Mouse (Mus musculus) spleen, postnatal 14 days (tissue): ENCODE measurements at regions not wholly inside any gene's neighbourhood (a gene's known extent, or its start where the extent isn't known, plus 50 kb on each side); places are given as distances from the start of the nearest gene placed in this dataset.

ENCODE experiments used
- DNase-seq, 2 experiments: peaks; one replicate each; pipeline ENCODE4 v3.0.0; 2021 to 2022; ENCODE audit warnings: low spot score in 2 of 2

DNA sequence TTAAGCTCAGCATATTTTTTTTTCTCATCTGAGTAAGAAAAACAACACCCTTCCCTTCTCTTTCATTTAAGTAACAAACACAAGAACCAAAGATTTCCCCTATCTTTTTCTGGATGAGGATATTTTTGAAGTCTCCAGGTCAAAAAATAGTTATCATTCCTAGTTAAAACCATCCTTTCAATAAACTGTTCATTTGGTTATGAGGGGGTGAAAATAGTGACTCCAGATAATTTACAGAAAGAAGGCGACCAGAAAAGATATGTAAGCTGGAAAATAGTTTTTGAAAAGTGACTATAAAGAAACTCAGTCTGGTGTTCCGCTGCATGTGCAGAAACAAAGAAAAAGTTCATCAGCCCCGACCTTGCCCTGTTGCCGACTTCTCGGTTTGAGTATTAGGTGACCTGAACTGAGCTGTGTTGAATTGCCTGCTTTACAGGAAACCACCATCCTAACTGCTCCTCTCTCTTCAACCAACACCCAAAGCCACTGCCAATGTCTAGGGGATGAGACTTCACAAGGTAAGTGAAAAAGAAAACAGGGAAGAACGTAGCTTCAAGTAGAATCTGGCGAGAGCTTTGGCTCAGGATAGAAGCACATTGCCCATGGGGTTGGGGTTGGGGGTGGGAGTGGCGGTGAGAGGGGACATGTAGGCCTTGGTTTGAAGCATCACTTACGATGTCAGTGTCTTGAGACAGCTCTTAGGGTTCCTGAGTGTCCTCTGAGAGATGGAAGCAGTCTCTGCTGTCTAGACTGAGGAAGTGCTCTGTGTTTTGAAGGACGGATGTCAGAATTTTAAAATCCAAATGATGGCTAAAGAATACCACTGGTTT, 104.6 kb downstream of the Ube2e3 start:
- no peak for DNase-seq

DNA sequence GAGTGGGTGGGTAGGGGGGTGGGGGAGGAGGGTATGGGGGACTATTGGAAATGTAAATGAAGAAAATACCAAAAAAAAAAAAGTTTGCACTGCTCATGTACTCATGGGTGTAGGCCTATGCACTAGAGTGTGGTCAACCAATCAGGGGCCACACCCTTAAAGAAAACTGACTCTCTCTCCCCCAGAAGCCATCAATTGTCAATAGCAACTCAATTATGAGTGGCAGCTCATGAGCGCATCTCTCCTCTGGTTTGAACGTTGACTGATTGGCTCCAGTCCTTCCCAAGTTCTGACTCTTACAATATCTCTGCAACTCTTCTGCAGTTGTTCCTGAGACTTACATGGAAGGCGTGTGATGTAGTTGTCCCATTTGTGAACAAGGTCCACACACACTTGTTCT, 105.9 kb downstream of the Ube2e3 start:
- DNase-seq: no peak

DNA sequence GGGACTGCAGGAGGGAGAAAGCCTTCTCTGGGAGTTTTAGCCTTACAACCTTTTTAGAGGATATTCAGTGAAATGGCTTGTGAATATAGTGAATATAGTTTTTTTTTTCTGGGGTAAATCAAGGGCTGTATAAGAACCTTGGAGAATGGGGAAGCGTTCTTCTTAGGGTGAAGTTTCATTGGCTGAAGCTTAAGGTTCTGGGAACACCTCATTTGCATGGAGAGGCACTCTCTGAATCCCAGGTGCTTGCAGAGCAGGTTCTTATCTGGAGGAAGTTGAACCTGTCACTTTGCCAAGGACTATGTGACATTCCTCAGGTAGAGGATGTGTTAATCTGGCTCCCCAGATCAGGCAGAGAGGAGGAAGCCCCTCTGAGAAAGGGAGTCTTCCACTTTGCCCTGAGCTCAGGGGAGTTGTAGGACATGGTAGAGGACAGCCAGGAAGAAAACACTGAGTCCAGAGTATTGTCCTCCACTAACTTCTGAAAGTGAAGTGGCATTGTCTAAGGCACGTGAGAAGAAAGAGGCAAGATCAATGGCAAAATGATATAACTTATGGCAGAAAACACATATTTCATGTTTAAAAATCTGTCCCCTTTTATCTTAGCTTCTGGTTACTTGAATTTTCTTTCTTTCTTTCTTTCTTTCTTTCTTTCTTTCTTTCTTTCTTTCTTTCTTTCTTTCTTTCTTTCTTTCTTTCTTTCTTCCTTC, 106.9 kb downstream of the Ube2e3 start:
- DNase-seq: no peak

DNA sequence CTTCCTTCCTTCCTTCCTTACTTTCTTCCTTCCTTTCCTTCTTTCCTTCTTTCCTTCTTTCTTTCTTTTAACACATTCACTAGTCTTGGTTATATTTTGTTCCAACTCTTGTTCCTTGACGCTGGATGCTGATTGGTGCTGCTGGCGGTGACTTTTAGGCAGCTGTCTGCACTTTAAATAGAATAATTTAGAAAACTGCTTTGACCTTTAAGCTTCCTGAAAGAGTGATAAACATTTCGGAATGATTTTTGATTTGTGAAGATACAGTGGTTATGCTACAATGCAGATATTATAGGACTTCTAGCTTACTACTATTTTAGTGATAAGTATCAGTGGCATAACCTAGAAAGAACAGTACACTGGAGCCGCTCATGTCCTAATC, 107.5 kb downstream of the Ube2e3 start:
- DNase-seq: no peak

DNA sequence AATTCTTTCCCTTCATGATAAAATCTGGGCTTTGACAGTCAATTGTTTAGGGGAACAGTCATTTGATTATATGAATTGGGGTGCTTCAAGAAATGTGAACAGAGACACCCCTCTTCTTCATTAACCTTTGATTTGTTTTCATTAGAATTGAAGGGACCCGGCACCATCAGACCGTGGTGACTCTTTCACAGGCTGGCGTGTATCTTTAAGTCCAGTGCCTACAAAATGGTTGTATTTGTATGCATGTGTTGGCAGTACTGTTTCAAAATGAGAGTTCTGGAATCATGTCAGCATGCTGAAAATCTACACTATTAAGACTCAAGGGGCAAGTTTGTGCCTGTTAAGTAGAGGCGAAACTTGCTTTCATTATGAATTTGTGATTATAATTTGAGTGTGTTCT, 108.2 kb downstream of the Ube2e3 start:
- no peak for DNase-seq

DNA sequence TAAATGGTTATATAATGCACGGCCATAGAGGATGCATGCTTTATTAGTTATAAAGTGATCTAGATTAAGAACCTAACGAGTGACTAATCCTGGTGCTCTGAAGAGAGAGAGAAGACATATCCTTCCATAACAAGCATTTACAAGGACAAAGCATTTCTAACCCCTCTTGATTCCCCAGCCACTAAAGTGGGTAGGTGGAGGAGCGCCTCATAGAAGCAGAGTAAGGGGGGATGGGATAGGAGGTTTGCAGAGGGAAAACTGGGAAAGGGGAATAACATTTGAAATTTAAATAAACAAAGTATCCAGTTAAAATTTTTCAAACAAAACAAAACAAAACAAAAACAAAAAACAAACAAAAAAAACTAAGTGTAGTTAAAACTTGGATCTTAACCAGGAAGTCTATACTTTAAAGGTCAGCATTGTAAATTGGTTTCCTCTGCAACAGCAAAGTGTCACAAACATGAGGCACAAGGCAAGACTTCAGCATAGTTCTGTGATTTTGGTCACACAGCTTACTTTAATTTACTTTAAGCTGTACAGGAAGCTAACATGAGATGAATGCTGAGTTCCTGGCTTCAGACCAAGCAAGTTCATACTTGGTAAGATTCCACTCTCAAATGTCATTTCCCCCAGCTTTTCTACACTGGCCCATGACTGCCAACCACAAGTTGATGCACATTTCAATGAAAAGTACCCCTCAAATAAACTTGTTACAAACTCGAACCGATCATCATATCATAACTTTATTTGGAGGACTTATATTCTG, 109.9 kb downstream of the Ube2e3 start:
- DNase-seq: no peak

DNA sequence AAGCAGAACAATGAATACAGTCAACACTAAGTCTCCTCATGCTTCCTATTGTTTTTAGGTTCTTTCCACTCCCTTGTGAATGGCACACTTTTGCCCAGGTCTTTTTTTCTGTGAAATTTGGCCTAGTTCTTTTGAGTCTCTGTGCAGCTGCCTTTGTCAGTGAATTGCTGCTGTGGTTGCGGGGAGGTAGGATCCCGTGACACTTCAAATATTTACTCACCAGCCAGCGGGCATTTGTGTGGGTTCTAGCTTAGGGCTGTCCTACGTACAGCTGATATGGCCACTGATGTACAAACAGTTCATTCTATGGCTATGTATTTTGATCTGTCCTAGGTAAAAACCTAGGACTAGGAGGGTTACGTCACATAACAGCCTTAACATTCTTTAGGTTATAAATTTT, 112.1 kb downstream of the Ube2e3 start:
- DNase-seq: no peak

DNA sequence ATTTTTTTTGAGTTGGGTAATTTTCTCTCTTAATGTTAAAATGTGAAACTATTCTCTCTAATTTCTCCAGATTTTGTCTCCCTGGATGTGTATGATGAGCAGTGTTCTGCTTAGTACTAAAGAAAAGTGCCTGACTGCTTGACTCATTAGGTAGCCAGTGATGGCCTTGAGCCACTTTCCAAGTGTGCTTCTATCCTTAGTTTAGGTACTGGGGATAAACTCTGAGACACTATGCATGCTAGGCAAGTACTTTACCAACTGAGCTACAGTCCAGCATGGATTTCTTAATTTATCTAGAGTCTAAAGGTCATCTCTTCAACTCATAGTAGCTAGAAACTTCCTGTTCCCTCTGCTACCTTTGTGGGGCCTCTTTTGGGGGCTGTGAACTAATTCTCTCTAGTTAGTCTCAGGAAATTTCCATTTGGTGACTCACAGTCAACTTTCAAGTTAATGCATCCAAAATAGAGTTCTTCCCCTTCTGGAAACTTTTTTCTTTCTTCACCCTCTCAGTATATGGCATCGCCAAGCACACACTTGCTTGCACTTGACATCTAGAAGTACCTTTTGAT, 112.8 kb downstream of the Ube2e3 start:
- DNase-seq: no peak

DNA sequence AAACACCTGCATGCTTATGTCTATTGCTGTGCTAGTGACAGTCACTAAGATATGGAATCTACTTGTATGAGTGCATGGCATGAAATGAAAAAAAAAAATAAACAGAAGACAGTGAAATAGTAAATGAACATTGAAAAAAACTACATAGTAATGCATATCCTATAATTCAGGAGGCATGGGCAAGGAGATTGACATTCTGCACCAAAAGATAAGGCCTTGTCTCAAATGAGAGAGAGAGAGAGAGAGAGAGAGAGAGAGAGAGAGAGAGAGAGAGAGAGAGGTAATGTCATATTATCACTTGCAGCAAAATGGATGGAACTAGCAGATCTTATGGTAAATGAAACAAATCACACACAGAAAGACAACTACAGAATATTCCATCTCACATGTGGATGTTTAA, 115.4 kb downstream of the Ube2e3 start:
- no peak for DNase-seq

DNA sequence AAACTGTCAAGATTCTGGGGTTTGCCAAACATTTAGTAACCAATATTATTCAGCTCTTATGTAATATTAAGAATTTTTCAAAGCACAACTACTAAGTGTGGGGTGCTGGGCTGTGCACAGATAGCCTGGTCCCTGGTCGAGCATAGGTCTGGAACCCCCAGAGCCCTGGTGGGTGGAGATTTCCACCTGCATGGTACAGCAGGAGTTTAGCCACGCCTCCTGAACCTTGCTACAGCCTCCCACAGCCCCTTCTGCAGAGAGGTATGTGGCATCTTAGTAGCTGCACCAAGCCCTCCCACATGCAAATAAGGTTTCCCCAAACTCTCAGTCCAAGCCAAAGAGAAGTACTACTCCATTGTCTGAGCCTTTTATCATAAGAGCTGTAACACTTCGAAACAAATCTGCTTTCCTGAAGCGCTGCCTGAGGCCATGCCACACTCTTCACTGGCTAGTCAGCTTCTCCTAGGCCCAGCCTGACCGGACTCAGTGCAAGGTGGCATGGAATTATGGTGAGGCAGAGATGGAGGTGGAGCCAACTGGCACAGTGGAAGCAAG, 116.1 kb downstream of the Ube2e3 start:
- DNase-seq: no peak

DNA sequence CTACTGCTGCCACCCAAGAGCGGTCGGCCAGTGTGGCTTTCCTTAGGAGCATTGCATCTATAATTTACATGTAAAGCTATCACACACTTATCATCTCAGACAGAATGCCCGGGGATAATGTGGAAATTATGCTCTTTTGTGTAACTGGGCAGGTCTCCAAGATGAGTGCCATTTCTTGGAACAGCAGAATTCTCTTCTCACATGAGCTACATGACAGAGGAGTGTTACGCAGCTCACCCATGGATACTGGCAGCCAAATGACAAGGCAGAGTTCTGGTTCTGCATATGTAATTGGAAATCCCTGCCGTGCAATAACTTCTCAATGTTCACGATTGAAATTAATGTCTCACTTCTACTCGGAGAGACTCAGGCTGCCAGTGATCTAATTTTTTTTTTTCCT, 119.1 kb downstream of the Ube2e3 start:
- no peak for DNase-seq

DNA sequence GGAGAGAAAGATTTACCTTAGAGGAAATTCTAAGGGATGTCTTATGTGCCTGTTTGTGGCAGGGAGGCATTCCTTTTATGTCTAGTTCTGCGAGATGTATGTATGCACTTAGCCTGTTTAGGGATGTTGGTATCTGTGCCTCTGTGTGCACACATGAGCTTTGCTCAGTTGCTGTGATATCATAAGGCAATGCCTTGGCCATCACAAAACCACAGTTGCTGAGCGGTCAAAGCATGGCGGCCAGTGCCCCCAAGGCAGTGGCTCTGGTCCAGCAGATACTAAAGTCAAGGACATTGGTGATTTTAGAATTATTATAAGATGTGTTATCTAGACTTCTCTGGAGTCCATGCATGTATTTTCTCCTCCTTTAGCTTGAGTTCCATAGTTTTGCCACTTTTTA, 119.5 kb downstream of the Ube2e3 start:
- no peak for DNase-seq

DNA sequence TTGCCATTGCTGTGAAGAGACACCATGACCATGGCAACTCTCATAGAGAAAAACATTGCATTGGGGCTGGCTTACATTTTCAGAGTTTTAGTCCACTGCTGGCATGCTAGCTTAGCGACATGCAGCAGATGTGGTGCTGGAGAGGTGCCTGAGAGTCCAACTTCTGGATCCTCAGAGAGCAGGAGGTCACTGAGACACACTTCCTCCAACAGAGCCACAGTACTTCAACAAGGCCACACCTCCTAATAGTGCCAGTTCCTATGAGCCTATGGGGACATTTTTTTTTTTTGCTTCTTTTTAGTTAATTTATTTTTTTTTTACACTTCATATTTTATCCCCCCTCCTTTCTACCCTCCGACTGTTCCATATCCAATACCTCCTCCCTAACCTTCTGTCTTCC, 120.3 kb downstream of the Ube2e3 start:
- no peak for DNase-seq

DNA sequence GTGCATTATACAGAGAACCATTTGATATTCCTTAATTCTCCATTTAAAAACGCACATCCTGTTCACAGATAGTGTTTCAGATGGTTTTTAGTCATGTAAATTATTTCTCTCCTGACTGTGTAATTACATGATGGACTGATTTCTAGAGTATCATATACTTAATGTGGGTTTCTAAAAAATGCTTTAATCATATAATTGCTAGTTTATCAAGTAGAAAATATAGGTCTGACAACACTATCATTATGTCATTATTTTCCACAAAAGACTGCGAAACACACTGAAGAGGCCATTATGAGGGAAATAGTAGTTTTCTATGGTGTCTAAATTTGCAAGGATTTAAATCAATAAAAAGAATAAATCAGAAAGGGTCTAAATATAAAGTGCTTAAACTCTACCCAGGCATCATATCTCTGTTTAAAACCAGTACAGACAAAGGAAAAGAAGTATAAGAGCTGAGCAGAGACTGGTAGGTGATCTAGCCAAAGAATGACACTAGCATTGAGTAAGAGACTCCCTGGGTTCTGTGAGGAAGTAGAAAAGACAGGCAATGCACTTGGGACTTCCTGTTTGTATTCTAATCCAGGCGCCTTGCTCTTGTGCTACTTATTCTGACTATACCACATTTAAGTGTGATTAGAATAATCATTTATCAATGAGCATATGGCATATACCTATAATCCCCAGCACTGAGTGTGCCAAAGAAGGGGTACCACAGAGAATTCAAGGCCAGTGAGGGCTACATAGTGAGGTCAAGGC, 127.1 kb downstream of the Ube2e3 start:
- no peak for DNase-seq

DNA sequence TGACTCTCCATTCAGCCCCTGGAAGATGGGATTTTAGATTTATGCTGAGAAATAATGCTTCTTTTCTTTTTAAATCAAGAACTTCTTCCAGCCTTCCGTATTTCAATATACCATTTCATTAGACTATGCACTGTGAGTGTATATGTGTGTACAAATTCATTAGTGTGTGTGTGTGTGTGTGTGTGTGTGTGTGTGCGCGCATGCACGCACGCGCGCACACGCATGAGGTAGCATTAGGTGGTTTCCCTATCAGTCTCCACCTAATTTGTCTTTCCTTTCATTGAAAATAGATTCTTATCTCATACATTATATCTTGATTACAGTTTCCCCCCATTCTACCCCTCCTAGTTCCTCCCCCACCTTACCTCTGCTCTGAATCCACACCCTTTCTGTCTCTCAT, 130.7 kb downstream of the Ube2e3 start:
- no peak for DNase-seq

DNA sequence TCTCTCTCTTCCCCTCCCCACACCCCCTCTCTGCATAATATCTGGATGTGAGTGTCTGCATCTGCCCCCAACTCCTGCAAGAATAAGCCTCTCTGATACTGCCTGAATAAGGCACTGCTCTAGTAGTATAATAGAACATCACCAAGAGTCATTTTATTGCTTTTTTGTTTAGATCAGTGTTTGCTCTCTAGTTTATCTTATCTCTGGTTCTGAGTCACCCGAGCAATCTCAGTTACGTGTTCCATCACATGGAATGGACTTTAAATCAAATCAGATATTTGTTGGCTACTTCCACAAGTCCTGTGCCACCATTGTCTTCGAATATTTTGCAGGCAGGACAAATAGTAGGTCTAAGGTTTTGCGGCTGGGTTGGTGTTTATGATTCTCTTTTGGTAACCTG, 131.5 kb downstream of the Ube2e3 start:
- DNase-seq: no peak

DNA sequence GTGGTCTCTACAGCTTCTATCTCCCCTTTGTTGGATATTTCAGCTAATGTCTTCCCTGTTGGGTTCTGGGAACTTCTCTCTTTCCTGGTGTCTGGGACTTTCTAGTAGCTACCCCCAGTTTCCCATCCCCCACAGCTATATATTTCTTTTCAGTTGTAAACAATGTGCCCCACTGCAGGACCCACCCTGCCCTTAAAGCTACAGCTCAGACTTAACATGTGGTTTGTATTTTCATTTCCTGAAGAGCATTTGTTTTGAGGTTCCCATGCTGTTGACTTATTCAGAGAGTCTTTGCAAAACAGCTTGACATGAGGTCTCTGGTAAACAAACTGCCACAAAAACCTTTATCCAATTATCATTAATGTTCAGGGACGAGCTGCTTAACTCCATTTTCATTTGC, 136.9 kb downstream of the Ube2e3 start:
- DNase-seq: no peak

DNA sequence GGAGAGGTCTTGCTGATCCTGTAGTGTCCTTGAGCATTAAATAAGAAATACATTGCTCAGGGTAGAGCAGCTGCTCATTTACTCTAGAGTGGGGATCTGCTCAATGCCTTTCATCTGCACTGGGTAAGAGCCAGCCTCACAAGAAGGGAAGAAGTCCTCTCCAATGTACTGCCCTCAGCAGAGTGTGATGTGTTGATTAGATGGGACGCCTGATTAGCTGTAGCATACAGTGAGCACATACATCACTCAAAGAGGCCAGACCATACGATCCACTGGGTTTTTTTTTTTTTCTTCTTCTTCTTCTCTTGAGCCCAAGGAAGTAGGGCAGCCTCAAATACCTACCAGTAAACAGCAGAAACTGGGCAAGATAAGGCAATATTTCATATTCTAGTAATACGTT, 140.7 kb downstream of the Ube2e3 start:
- DNase-seq: no peak

DNA sequence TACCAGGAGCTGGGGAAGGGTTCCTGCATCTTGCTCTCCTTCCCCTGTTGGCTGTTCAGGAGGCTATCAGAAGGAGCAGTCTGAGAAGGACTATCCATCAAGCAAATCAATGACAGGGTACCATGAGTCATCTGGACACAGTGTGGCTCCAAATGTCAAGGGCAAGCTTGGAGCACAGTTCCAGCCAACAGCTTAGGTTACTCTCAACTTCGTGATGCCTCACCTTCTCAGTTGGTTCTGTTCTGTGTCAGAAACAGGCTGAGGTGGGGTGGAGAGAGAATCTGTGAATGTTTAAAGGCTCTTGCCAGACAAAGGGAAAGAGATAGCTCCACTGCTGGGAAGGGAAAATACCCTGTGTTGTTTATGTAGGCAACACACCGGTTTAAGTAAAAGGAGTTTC, 141.9 kb downstream of the Ube2e3 start:
- DNase-seq: no peak

DNA sequence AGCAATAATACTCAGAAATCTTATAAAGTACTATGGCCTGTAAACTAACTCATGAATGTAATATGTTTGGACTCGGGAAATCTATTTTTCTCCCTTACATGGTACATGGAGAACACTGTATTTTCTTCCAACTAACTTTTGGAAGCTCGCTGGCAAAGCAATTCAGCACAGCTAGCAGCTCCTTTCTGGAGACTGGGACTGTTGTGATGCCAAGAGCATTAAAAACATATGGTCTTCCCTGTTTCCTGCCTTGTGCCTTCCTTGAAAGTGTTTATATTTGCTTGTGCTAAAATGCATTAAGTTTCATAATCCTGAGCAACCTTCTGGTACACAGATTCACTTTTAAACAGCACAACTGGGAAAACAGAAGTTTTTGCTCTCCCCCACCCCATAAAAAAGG, 142.3 kb downstream of the Ube2e3 start:
- DNase-seq: no peak

DNA sequence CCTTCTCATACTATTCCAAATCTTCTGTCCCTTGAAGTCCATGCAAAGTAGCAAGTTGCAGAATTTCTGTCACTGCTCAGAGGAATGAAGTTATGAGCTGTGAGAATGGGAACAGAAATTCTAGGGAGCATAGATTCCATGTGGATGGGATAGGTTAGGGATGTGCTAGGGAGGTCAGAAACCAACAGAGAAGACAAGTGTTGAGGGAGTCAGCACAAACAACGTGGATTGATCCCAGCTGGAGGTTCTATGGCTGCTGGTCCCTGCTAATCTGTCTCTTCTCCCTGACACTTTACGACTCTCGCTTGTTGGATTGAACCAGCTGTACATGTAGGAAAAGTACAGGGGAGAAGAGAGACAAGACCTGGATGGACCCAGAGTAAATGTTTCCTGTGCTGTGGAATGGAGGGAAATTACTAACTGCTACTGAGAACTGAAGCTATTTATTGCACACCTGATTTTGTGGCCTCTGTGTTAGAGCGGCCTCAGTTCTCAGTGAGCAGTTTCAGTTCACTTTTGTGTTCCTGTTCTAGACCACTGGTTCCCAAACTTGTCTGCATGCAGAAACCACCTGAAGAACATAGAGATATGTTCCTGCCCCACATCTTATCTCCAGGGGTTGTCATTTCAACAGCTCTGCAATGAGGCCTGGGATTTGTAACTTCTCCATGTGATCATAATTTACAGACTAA, 151.0 kb downstream of the Ube2e3 start:
- DNase-seq: no peak
